Mouse (Mus musculus) limb, embryonic 15.5 days (tissue): ENCODE measurements around the gene Parp4. TPM values are rescaled to one million over a fixed set of nuclear protein-coding genes. Genes with fewer than 3 reads are reported as not detected.

Experiments
- ATAC-seq: fragments of 200-750 bp; cut with Nextera tagmentation; 2 replicates; pipeline ENCODE4 v1.8.0; 2017; ENCODE audit warnings: low read depth, moderate TSS enrichment; ENCODE audit not compliant: insufficient number of reproducible peaks, low FRiP score, low TSS enrichment
- H3K27ac ChIP-seq: fragments of 300-500 bp; sonication (generic); 2 replicates; pipeline ENCODE4 v1.5.1; 2015; ENCODE audit warnings: moderate library complexity, mild to moderate bottlenecking, inconsistent platforms
- H3K27me3 ChIP-seq: fragments of 300-500 bp; sonication (generic); 2 replicates; pipeline ENCODE4 v1.6.1; 2015; ENCODE audit warnings: inconsistent platforms
- H3K36me3 ChIP-seq: fragments of 300-500 bp; sonication (generic); 2 replicates; pipeline ENCODE4 v1.6.1; 2015; ENCODE audit warnings: inconsistent platforms
- H3K4me1 ChIP-seq: fragments of 300-500 bp; sonication (generic); 2 replicates; pipeline ENCODE4 v1.6.1; 2015; ENCODE audit warnings: inconsistent platforms
- H3K4me2 ChIP-seq: fragments of 300-500 bp; sonication (generic); 2 replicates; pipeline ENCODE4 v1.6.1; 2015; ENCODE audit warnings: mild to moderate bottlenecking, inconsistent platforms
- H3K4me3 ChIP-seq: fragments of 300-500 bp; sonication (generic); 2 replicates; pipeline ENCODE4 v1.5.1; 2015; ENCODE audit warnings: mild to moderate bottlenecking, inconsistent platforms
- H3K9ac ChIP-seq: fragments of 300-500 bp; sonication (generic); 2 replicates; pipeline ENCODE4 v1.6.1; 2015; ENCODE audit warnings: inconsistent platforms
- H3K9me3 ChIP-seq: fragments of 300-500 bp; sonication (generic); 2 replicates; pipeline ENCODE4 v1.6.1; 2016; ENCODE audit warnings: inconsistent platforms
- WGBS: fragments of 180-500 bp; shearing (Covaris S2); methylation state at CpG from one replicate; pipeline ENCODE4 v1.1.7; 2015; 5-methylcytosine and 5-hydroxymethylcytosine counted together
- polyA plus RNA-seq: library from polyadenylated mRNA; unstranded; fragments of >200 nt; fragmentation: Nextera tagmentation; extraction: Ambion mirVana; gene quantifications from 2 replicates; pipeline ENCODE4 v1.2.1, GENCODE M21; 2015

Gene Parp4
- 3.6 and 4.8 TPM in 2 replicates for polyA plus RNA-seq

GRCm38 (mm10) chr14:56575416-56575815 lies at the start of gene Parp4, which contains the start of gene Cenpj:
Parp4 (plus strand) TSS chr14:56575619.
Cenpj (minus strand) TSS chr14:56575425.
- Histone ChIP-seq H3K4me3 (peak within 1 kb of the TSS; percentile 57), H3K27ac (peak within 1 kb of the TSS; percentile 22; the same call in 1 of the 2 replicates), H3K4me1 (peaks cover 7% of the 10 kb centered on the region), H3K27me3 (no peaks in the 10 kb centered on the region), H3K36me3 (no peaks in the 10 kb centered on the region), H3K4me2 (peak within 1 kb of the TSS; percentile 70), H3K9me3 (no peaks in the 10 kb centered on the region), H3K9ac (peak within 1 kb of the TSS; percentile 39)
- ATAC-seq: no peak
- WGBS: under 1% methylated on average over 24 of the region's 24 CpGs

GRCm38 (mm10) chr14:56530788-56531187 lies 44.6 kb upstream of the Parp4 start:
- Histone ChIP-seq H3K27ac (no peak overlapping the region), H3K4me1 (no peaks in the 10 kb centered on the region), H3K36me3 (peaks cover 23% of the 10 kb centered on the region; the same call in 1 of the 2 replicates), H3K4me2 (no peak overlapping the region), H3K9me3 (no peaks in the 10 kb centered on the region), H3K4me3 (no peak overlapping the region), H3K27me3 (no peaks in the 10 kb centered on the region), H3K9ac (no peak overlapping the region)
- ATAC-seq: no peak
- WGBS: 83% methylated on average over 2 of the region's 2 CpGs

GRCm38 (mm10) chr14:56544946-56545345 lies 30.5 kb upstream of the Parp4 start:
- Histone ChIP-seq H3K27ac (no peak overlapping the region), H3K4me1 (no peaks in the 10 kb centered on the region), H3K9me3 (no peaks in the 10 kb centered on the region), H3K4me2 (no peak overlapping the region), H3K36me3 (no peaks in the 10 kb centered on the region), H3K27me3 (no peaks in the 10 kb centered on the region), H3K9ac (no peak overlapping the region), H3K4me3 (no peak overlapping the region)
- WGBS: 26% methylated on average over 1 of the region's 1 CpGs
- ATAC-seq: no peak

GRCm38 (mm10) chr14:56545491-56545890 lies 29.9 kb upstream of the Parp4 start:
- H3K27ac ChIP-seq: no peak overlapping the region
- H3K27me3 ChIP-seq: no peaks in the 10 kb centered on the region
- no peak overlapping the region for H3K4me3 ChIP-seq
- H3K9ac ChIP-seq: no peak overlapping the region
- no peaks in the 10 kb centered on the region for H3K4me1 ChIP-seq
- no peaks in the 10 kb centered on the region for H3K36me3 ChIP-seq
- no peak overlapping the region for H3K4me2 ChIP-seq
- H3K9me3 ChIP-seq: no peaks in the 10 kb centered on the region
- ATAC-seq: no peak
- 92% methylated on average over 4 of the region's 4 CpGs for WGBS

GRCm38 (mm10) chr14:56550960-56551359 lies 24.5 kb upstream of the Parp4 start:
- H3K9me3 ChIP-seq: no peaks in the 10 kb centered on the region
- H3K4me1 ChIP-seq: no peaks in the 10 kb centered on the region
- H3K36me3 ChIP-seq: peaks cover 19% of the 10 kb centered on the region
- WGBS: 90% methylated on average over 4 of the region's 4 CpGs
- ATAC-seq: no peak
- no peaks in the 10 kb centered on the region for H3K27me3 ChIP-seq
- no peak overlapping the region for H3K9ac ChIP-seq
- no peak overlapping the region for H3K4me2 ChIP-seq
- H3K27ac ChIP-seq: no peak overlapping the region
- no peak overlapping the region for H3K4me3 ChIP-seq

- Histone ChIP-seq H3K36me3 (peaks cover 19% of the 10 kb centered on the region), H3K9me3 (no peaks in the 10 kb centered on the region), H3K4me2 (no peak overlapping the region), H3K9ac (no peak overlapping the region), H3K4me3 (no peak overlapping the region), H3K4me1 (no peaks in the 10 kb centered on the region), H3K27ac (no peak overlapping the region), H3K27me3 (no peaks in the 10 kb centered on the region)
- WGBS: 87% methylated on average over 6 of the region's 6 CpGs
- ATAC-seq: no peak
Measured at GRCm38 (mm10) chr14:56552924-56553323, 22.5 kb upstream of the Parp4 start.

- Histone ChIP-seq H3K27me3 (no peaks in the 10 kb centered on the region), H3K27ac (no peak overlapping the region), H3K4me1 (no peaks in the 10 kb centered on the region), H3K36me3 (peaks cover 19% of the 10 kb centered on the region), H3K9ac (no peak overlapping the region), H3K9me3 (no peaks in the 10 kb centered on the region), H3K4me2 (no peak overlapping the region), H3K4me3 (no peak overlapping the region)
- WGBS: 91% methylated on average over 7 of the region's 7 CpGs
- ATAC-seq: no peak
Measured at GRCm38 (mm10) chr14:56553331-56553730, 22.1 kb upstream of the Parp4 start.

GRCm38 (mm10) chr14:56554716-56555115 lies 20.7 kb upstream of the Parp4 start:
- Histone ChIP-seq H3K4me2 (no peak overlapping the region), H3K27me3 (no peaks in the 10 kb centered on the region), H3K9ac (no peak overlapping the region), H3K4me3 (no peak overlapping the region), H3K4me1 (no peaks in the 10 kb centered on the region), H3K27ac (no peak overlapping the region), H3K36me3 (peaks cover 23% of the 10 kb centered on the region), H3K9me3 (no peaks in the 10 kb centered on the region)
- no peak for ATAC-seq
- 97% methylated on average over 2 of the region's 2 CpGs for WGBS

GRCm38 (mm10) chr14:56559134-56559533 lies 16.3 kb upstream of the Parp4 start:
- H3K4me2 ChIP-seq: no peak overlapping the region
- H3K9me3 ChIP-seq: no peaks in the 10 kb centered on the region
- H3K36me3 ChIP-seq: peaks cover 22% of the 10 kb centered on the region
- no peak for ATAC-seq
- 93% methylated on average over 3 of the region's 3 CpGs for WGBS
- H3K4me3 ChIP-seq: no peak overlapping the region
- no peak overlapping the region for H3K9ac ChIP-seq
- no peaks in the 10 kb centered on the region for H3K27me3 ChIP-seq
- H3K27ac ChIP-seq: no peak overlapping the region
- no peaks in the 10 kb centered on the region for H3K4me1 ChIP-seq

GRCm38 (mm10) chr14:56567476-56567875 lies 7.9 kb upstream of the Parp4 start:
- peaks cover 13% of the 10 kb centered on the region for H3K36me3 ChIP-seq
- H3K9ac ChIP-seq: no peak overlapping the region
- WGBS: 69% methylated on average over 7 of the region's 7 CpGs
- H3K9me3 ChIP-seq: no peaks in the 10 kb centered on the region
- no peaks in the 10 kb centered on the region; the same call in 1 of the 2 replicates for H3K4me1 ChIP-seq
- H3K4me2 ChIP-seq: no peak overlapping the region
- no peak overlapping the region for H3K27ac ChIP-seq
- H3K27me3 ChIP-seq: no peaks in the 10 kb centered on the region
- ATAC-seq: no peak
- H3K4me3 ChIP-seq: no peak overlapping the region

- H3K9ac ChIP-seq: no peak overlapping the region
- 72% methylated on average over 4 of the region's 4 CpGs for WGBS
- H3K27me3 ChIP-seq: no peaks in the 10 kb centered on the region
- no peak for ATAC-seq
- H3K4me1 ChIP-seq: no peaks in the 10 kb centered on the region; the same call in 1 of the 2 replicates
- H3K27ac ChIP-seq: no peak overlapping the region
- H3K4me2 ChIP-seq: no peak overlapping the region
- no peaks in the 10 kb centered on the region for H3K9me3 ChIP-seq
- H3K4me3 ChIP-seq: no peak overlapping the region
- H3K36me3 ChIP-seq: no peaks in the 10 kb centered on the region; the same call in 1 of the 2 replicates
Measured at GRCm38 (mm10) chr14:56569041-56569440, 6.4 kb upstream of the Parp4 start.

GRCm38 (mm10) chr14:56571310-56572093 lies 3.9 kb upstream of the Parp4 start:
- peak; percentile 97 for ATAC-seq
- Histone ChIP-seq H3K4me1 (peaks cover 7% of the 10 kb centered on the region), H3K4me3 (peak overlapping the region; percentile 87), H3K9ac (peak overlapping the region; percentile 61), H3K36me3 (no peaks in the 10 kb centered on the region), H3K27ac (peak overlapping the region; percentile 78), H3K4me2 (peak overlapping the region; percentile 83), H3K27me3 (no peaks in the 10 kb centered on the region), H3K9me3 (no peaks in the 10 kb centered on the region)
- whole genome bisulfite sequencing: under 1% methylated on average over 59 of the region's 59 CpGs
